In the genomic region with DNA sequence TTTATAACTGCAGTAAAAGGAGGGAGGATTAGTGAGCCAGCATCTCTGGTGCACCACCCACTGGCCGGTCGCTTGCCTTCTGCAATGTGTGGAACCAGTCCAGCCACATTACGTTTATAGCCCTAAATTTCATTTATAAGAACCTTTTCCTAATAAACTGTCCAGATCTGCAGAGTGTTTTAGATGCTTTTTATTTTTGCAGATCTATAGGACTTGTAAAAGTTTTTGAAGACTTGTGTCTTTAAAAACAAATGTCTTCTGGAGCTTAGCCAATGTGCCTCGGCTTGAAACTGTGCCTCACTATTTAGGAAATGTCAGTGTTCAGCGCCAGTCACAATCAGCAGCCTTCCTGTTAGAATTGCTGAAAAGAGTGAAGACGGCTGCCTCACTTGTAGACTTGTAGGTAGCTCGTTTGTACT, we compare ENCODE assay signal across 13 mouse cellular contexts.
DNase-seq lines count a peak whose midpoint lies in the region; ATAC-seq and TF ChIP-seq lines count a peak whose summit lies in the region.
"Had no signal": no experiment of that assay in that cellular context is flagged by ENCODE, and none has a peak within 500 bp of the region (broad histone marks: within the 10 kb centered on the region; RNA-seq: fewer than 3 reads in every experiment).

No protein-coding gene starts in this region.

- no peaks in the 10 kb centered on the region for H3K36me3 ChIP-seq in lung, embryonic 14.5 days (ENCODE audit: insufficient read depth)
- H3K36me3 ChIP-seq: limb, embryonic 15.5 days had no signal

- H3K9ac ChIP-seq in lung, embryonic 14.5 days = no peak overlapping the region
- H3K9ac ChIP-seq: limb, embryonic 15.5 days had no signal

- H3K9me3 ChIP-seq in lung, embryonic 14.5 days (ENCODE audit: low read depth, low read length) = no peaks in the 10 kb centered on the region
- H3K9me3 ChIP-seq: limb, embryonic 15.5 days had no signal

- no peak for ATAC-seq in lung, embryonic 14.5 days (ENCODE audit: insufficient read depth)
- peak; percentile 47; the same call in 1 of the 2 replicates for ATAC-seq in megakaryocyte-erythroid progenitor cell, adult 5-6 weeks (replicated peaks; ENCODE audit: low FRiP score, low TSS enrichment, poor library complexity, severe bottlenecking)

- H3K4me3 ChIP-seq in lung, embryonic 14.5 days (ENCODE audit: low read depth, low read length) = no peak overlapping the region
- H3K4me3 ChIP-seq: limb, embryonic 15.5 days had no signal

- DNase-seq in heart, adult 18-20 months = peak; percentile 36 to 60
- DNase-seq in heart, postnatal 36 days = no peak
- DNase-seq in lung, embryonic 14.5 days = peak; percentile 84
- DNase-seq in lung, postnatal 25 days (ENCODE audit: low spot score) = no peak
- peak; percentile 59 to 81 for DNase-seq in cerebellum, postnatal 25 days
- DNase-seq in urinary bladder, postnatal 4 days (ENCODE audit: low spot score in 2 of 2) = no peak
- no peak for DNase-seq in right cerebral cortex, postnatal 36 days (ENCODE audit: low spot score in 2 of 2)
- DNase-seq: gastrocnemius, postnatal 10 days; kidney, adult 9 months; spleen, adult 18-20 months; thymus, adult 18-20 months had no signal

- intact Hi-C loops in heart, postnatal 36 days (cut with DNase I) = no loop called here

- H3K4me1 ChIP-seq in lung, embryonic 14.5 days (ENCODE audit: insufficient read depth) = peaks cover 30% of the 10 kb centered on the region

- peak; percentile 16; the same call in 1 of the 2 replicates for TF ChIP-seq CTCF in lung, embryonic 14.5 days (IDR thresholded peaks at IDR 0.05; ENCODE audit: low read depth)

- peak overlapping the region; percentile 42; the same call in 1 of the 2 replicates for H3K27ac ChIP-seq in lung, embryonic 14.5 days (ENCODE audit: low read depth)
- H3K27ac ChIP-seq: limb, embryonic 15.5 days had no signal

- H3K27me3 ChIP-seq in lung, embryonic 14.5 days (ENCODE audit: insufficient read depth, low read length) = no peaks in the 10 kb centered on the region
- H3K27me3 ChIP-seq: limb, embryonic 15.5 days had no signal

- 31% methylated on average over 7 of the region's 7 CpGs for WGBS in lung, embryonic 14.5 days

- no peak overlapping the region for H3K4me2 ChIP-seq in lung, embryonic 14.5 days
- H3K4me2 ChIP-seq: limb, embryonic 15.5 days had no signal

Comparison
In these comparisons a context has a peak if more than half of its experiments do, and no peak if none do; other contexts are left out.
1. DNase-seq: peak in heart, adult 18-20 months (2 of 2), lung, embryonic 14.5 days (single experiment) and cerebellum, postnatal 25 days (2 of 2); none in heart, postnatal 36 days (0 of 2), lung, postnatal 25 days (single experiment), urinary bladder, postnatal 4 days (0 of 2) and right cerebral cortex, postnatal 36 days (0 of 2).